Mouse (Mus musculus) heart, embryonic 11.5 days (tissue): ENCODE measurements around the gene Ptms. TPM values are rescaled to one million over a fixed set of nuclear protein-coding genes. Genes with fewer than 3 reads are reported as not detected.
"Not testable (repeated sequence)": the region's sequence is repeated elsewhere in the genome, so short reads cannot be mapped to it uniquely, and the experiment has no call there.

Experiments
- ATAC-seq: fragments of 200-750 bp; cut with Nextera tagmentation; replicated peaks from 2 replicates; pipeline ENCODE4 v1.8.0; 2017; ENCODE audit warnings: moderate library complexity; ENCODE audit not compliant: insufficient number of reproducible peaks, low FRiP score, low TSS enrichment
- H3K27ac ChIP-seq: fragments of 300-500 bp; sonication (generic); 2 replicates; pipeline ENCODE4 v1.5.1; 2014; ENCODE audit warnings: mild to moderate bottlenecking, low read depth, low read length
- H3K27me3 ChIP-seq: fragments of 300-500 bp; sonication (generic); 2 replicates; pipeline ENCODE4 v1.6.1; 2014; ENCODE audit warnings: mild to moderate bottlenecking, low read length, mixed read lengths; ENCODE audit not compliant: control insufficient read depth, insufficient read depth
- H3K36me3 ChIP-seq: fragments of 300-500 bp; sonication (generic); 2 replicates; pipeline ENCODE4 v1.6.1; 2014; ENCODE audit warnings: mild to moderate bottlenecking, low read length, moderate library complexity, mixed read lengths; ENCODE audit not compliant: control insufficient read depth, insufficient read depth
- H3K4me1 ChIP-seq: fragments of 300-500 bp; sonication (generic); 2 replicates; pipeline ENCODE4 v1.6.1; 2014; ENCODE audit warnings: low read length; ENCODE audit not compliant: control insufficient read depth, insufficient read depth
- H3K4me2 ChIP-seq: fragments of 300-500 bp; sonication (generic); 2 replicates; pipeline ENCODE4 v1.6.1; 2014; ENCODE audit warnings: mild to moderate bottlenecking, moderate library complexity
- H3K4me3 ChIP-seq: fragments of 300-500 bp; sonication (generic); 2 replicates; pipeline ENCODE4 v1.5.1; 2014; ENCODE audit warnings: low read depth, low read length
- H3K9ac ChIP-seq: fragments of 300-500 bp; sonication (generic); 2 replicates; pipeline ENCODE4 v1.6.1; 2014; ENCODE audit warnings: mild to moderate bottlenecking, low read depth, low read length, moderate library complexity
- H3K9me3 ChIP-seq: fragments of 300-500 bp; sonication (generic); replicated peaks from 2 replicates; pipeline ENCODE4 v1.6.1; 2016; ENCODE audit warnings: low read length; ENCODE audit not compliant: control insufficient read depth
- WGBS: fragments of 180-500 bp; shearing (Covaris S2); extraction: QIAGEN DNeasy Blood & Tissue Kit; methylation state at CpG from one replicate; pipeline ENCODE4 v1.1.7; 2014; ENCODE audit not compliant: insufficient replicate concordance; 5-methylcytosine and 5-hydroxymethylcytosine counted together
- polyA plus RNA-seq: library from polyadenylated mRNA; unstranded; fragments of >200 nt; fragmentation: Nextera tagmentation; extraction: Ambion mirVana; gene quantifications from 2 replicates; pipeline ENCODE4 v1.2.1, GENCODE M21; 2014

The Ptms gene
- polyA plus RNA-seq, 1 experiment from 2014 or later, result 158 TPM

DNA sequence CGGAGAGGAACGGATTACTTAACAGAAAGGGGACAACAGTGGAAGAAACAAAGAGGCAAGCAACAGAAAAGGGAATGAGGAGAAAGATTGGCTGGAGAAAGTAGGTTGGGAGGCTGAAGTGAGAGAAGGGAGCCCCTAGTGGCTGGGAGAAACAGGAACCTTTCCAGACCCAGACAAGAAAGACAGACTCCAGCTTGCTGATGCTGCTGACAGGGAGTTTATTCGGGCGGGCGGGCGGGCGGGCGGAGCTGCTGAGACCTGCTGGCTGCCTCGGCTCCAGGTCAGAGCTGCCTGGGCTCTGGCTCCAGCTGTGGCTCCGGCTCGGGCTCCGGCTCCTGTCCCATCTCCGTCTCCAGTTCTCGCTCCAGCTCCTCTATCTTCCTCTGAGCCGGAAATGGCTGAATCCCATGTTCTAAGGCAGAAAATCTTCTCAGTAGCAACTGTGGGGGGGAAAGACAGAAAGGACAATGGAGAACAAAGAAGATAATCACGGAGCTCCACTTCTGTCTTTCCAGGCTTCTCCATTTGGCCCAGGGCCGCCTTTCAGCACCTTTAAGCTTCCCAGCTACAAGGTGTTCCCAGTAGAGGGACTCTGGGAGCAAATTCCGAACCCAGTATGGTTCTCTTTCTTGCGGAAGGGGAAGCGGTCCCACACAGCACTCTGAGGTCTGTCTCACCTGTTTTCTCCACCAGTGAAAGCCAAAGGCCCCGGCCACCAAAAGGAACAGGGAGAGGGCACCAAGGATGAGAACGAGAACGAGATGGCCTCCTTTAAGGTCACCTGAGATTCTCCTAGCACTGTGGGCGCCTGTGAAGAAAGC is 15.5 kb downstream of the Ptms start:
- WGBS, result 8% methylated on average over 24 of the region's 24 CpGs

DNA sequence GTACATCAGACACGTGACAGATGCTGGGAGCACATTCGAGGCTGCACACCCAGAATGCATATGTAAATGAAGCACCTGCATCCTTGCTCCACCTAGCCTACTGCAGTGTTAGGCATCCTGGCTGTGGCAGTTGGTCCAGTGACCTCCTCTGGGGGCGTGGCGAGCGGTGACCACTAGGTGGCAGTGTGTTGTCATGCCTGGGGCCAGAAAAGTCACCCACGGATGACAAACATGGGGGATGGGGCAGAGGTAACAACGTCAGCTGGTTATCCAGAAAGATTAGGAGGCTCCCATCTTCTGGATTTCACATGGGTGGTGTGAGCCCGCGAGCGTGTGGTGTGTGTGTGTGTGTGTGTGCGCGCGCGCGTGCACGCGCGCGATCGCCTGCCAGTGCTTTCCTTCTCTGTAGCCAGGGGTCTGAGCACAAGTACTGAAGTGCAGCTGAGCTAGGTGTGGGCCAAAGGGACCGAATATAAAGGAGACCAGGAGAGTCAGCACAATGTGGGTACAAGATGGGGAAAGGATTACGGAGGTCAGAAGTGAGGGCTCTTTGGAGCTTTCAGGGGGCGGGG is 16.2 kb downstream of the Ptms start:
- Histone ChIP-seq H3K4me1 (peaks cover 12% of the 10 kb centered on the region; the same call in 1 of the 2 replicates), H3K4me2 (peak overlapping the region; percentile 75), H3K4me3 (peak overlapping the region; percentile 53), H3K9me3 (no peaks in the 10 kb centered on the region), H3K27me3 (peaks cover 5% of the 10 kb centered on the region), H3K27ac (peak overlapping the region; percentile 97), H3K36me3 (no peaks in the 10 kb centered on the region; the same call in 1 of the 2 replicates), H3K9ac (peak overlapping the region; percentile 77)
- ATAC-seq, result peak; percentile 78
- WGBS, result under 1% methylated on average over 23 of the region's 23 CpGs

More for the DNA sequence above, 15.5 kb downstream of the Ptms start:
- H3K27me3 ChIP-seq, result peaks cover 11% of the 10 kb centered on the region
- peak overlapping the region; percentile 53 for H3K4me3 ChIP-seq
- peaks cover 12% of the 10 kb centered on the region; the same call in 1 of the 2 replicates for H3K4me1 ChIP-seq
- H3K27ac ChIP-seq, result peak overlapping the region; percentile 97
- ATAC-seq, result peak; percentile 50; the same call in 1 of the 2 replicates
- H3K9ac ChIP-seq, result peak overlapping the region; percentile 77
- peak overlapping the region; percentile 75 for H3K4me2 ChIP-seq
- no peaks in the 10 kb centered on the region for H3K9me3 ChIP-seq
- H3K36me3 ChIP-seq, result no peaks in the 10 kb centered on the region

DNA sequence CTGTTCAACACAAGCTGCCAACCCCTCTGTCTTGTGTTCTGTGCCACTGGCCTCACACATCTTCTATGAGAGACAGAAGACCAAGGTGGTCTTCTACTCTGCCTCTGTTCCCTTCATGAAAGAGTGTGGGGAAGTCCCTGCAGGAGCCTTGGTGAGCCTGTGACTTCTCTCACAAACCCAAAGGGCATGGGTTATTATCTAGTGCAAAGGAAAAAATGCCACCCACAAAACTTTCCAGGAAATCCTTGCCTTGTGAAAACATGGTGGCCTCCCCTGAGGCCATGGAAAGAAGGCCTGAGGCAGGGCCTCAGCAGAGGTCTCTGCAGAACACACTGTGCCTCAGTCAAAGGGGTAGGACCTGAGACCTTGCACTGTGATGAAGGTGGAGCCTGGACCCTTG is 18.1 kb downstream of the Ptms start:
- Histone ChIP-seq H3K27me3 (no peaks in the 10 kb centered on the region), H3K9ac (no peak overlapping the region), H3K4me2 (no peak overlapping the region), H3K27ac (no peak overlapping the region), H3K4me1 (peaks cover 12% of the 10 kb centered on the region; the same call in 1 of the 2 replicates), H3K9me3 (no peaks in the 10 kb centered on the region), H3K4me3 (no peak overlapping the region), H3K36me3 (no peaks in the 10 kb centered on the region; the same call in 1 of the 2 replicates)
- ATAC-seq, result no peak

DNA sequence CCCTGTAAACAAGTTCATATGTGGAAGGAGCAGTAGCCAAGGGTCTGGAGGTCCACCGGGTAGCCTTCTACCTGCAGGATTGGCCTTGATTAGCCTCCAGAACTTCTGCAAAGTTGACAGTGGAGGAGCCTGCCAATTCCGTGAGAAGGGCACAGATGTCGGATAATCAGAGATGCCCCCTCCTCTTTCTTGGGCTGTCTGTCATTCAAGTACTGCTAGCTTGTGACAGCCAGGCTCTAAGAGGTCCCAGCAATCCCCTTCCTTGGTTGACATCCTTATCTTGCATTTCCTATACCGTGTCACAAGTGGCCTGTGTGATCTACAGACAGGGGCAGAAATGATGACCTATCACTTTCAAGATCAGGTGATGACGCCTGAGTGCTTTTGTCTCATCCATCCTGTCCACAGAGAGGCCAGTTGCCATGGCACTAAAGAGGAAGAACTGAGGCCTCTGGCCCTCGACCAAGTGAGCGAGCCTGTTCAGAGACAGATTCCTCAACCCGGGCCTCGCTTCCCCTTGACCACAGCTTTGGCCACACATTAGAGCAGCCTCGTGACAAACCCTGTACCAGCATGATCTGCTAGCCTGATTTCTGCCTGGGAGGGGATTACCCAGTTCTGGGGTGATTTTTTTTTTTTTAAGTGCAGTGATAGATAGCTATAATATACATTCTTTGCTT is 19.0 kb downstream of the Ptms start:
- Histone ChIP-seq H3K9ac (peak overlapping the region; percentile 46; the same call in 1 of the 2 replicates), H3K36me3 (no peaks in the 10 kb centered on the region; the same call in 1 of the 2 replicates), H3K9me3 (no peaks in the 10 kb centered on the region), H3K4me3 (no peak overlapping the region), H3K4me1 (peaks cover 12% of the 10 kb centered on the region; the same call in 1 of the 2 replicates), H3K27me3 (no peaks in the 10 kb centered on the region), H3K27ac (no peak overlapping the region), H3K4me2 (no peak overlapping the region)
- ATAC-seq, result no peak
- WGBS, result 37% methylated on average over 10 of the region's 10 CpGs

DNA sequence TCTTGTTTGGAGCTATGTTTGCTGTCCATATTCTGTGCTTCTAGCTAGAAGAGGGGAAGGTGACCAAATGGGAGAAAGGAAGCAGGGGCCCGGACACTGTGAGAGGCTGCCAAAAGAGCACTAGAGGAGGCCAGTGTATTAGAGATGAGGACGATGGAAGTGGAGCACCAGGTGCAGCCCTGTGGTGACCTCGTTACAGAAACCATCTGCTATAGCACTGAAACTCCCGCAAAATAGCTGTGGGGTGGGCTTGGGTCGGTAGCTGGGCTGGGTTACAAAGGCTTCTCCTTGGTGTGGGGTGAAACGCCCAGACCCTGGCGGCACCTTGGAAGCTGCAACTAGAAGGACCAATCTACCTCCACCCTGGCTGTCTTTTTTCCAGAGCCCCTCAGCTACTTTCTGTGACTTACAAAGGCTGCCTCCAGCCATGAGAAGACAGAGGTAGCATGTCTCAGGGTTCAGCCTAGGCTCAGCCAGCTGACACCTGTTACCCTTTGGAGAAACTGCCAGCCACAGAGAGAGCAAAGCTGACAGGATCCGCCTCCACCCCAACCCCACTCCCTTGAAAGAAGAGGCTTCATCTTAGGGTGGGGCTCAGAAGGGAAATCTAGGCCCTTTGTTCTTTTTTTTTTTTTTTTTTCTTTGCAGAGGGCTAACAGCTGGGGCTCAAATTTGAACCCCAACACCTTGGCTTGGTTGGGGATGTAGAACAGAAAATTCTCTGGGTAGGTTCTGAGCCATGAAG is 19.7 kb downstream of the Ptms start:
- no peak for ATAC-seq
- H3K9ac ChIP-seq, result no peak overlapping the region; the same call in 1 of the 2 replicates
- no peaks in the 10 kb centered on the region for H3K27me3 ChIP-seq
- no peak overlapping the region for H3K4me2 ChIP-seq
- 68% methylated on average over 8 of the region's 8 CpGs for WGBS
- no peak overlapping the region for H3K27ac ChIP-seq
- H3K36me3 ChIP-seq, result no peaks in the 10 kb centered on the region; the same call in 1 of the 2 replicates
- H3K4me1 ChIP-seq, result peaks cover 10% of the 10 kb centered on the region; the same call in 1 of the 2 replicates
- no peak overlapping the region for H3K4me3 ChIP-seq
- no peaks in the 10 kb centered on the region for H3K9me3 ChIP-seq

DNA sequence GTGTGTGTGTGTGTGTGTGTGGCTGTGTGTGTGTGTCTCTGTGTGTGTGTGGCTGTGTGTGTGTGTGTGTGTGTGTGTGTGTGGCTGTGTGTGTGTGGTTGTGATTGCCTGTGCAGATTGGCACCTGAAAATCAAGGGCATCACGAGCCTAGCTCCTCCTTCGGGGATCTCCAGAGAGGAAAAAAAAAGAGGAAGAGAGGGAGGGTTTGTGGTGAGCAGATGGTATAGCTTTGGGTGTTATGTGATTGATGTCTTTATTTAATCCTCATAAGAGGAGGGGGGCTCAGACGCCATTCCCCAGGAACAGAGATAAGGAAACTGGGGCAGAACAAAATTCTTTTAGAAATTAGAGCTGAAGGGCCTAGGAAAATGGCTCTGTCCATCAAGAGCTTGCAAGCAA is 21.5 kb downstream of the Ptms start:
- Histone ChIP-seq H3K4me1 (no peaks in the 10 kb centered on the region), H3K27ac (no peak overlapping the region), H3K36me3 (no peaks in the 10 kb centered on the region; the same call in 1 of the 2 replicates), H3K27me3 (no peaks in the 10 kb centered on the region), H3K4me3 (no peak overlapping the region), H3K4me2 (no peak overlapping the region), H3K9me3 (no peaks in the 10 kb centered on the region), H3K9ac (no peak overlapping the region)
- no peak for ATAC-seq
- WGBS, result 35% methylated on average over 3 of the region's 3 CpGs

DNA sequence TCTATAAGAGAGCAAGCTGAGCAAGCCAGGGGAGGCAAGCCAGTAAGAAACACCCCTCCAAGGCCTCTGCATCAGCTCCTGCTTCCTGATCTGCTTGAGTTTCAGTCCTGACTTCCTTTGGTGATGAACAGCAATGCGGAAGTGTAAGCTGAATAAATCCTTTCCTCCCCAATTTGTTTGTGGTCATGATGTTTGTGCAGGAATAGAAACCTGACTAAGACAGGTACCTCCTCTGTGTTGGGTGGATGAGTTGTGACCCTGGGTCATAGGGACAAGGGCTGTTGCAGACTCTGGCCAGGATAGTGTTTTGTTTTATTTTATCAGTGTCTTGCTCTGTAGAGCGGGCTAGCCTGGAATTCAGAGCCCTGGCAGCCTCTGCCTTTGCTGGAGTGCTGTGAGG is 25.8 kb downstream of the Ptms start:
- H3K27me3 ChIP-seq, H3K36me3 ChIP-seq, H3K4me1 ChIP-seq, H3K4me2 ChIP-seq, H3K9ac ChIP-seq, H3K4me3 ChIP-seq, H3K9me3 ChIP-seq, H3K27ac ChIP-seq, ATAC-seq: not testable (repeated sequence)
- WGBS, result 81% methylated on average over 2 of the region's 2 CpGs

DNA sequence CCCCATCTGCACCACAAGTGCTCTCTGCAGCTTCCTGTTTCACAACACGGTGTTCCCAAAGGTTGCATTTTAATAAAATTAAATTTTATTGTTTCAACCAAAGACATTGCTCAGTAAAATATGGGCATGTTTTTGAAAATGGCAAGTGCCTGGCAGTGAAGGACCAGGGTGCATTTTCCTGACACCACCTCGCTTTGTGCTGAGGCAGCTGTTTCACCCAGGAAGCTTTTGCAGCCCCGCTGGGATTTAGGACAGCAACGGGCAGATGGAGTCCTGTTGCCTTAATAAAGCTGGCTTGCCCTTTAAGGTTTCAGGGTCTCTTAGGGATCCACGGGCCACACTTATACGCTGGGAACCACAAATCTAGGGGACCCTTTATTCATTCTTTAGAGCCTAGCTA is 28.9 kb downstream of the Ptms start:
- H3K36me3 ChIP-seq, result no peaks in the 10 kb centered on the region
- no peak overlapping the region for H3K9ac ChIP-seq
- no peak overlapping the region for H3K27ac ChIP-seq
- WGBS, result 56% methylated on average over 6 of the region's 6 CpGs
- H3K4me2 ChIP-seq, result no peak overlapping the region
- no peaks in the 10 kb centered on the region for H3K4me1 ChIP-seq
- H3K4me3 ChIP-seq, result no peak overlapping the region
- no peaks in the 10 kb centered on the region for H3K9me3 ChIP-seq
- no peak for ATAC-seq
- H3K27me3 ChIP-seq, result no peaks in the 10 kb centered on the region
